Mouse (Mus musculus) small intestine, adult 2 months (tissue): ENCODE results near the gene Ablim2. TPM values are rescaled to one million over a fixed set of nuclear protein-coding genes. Genes with fewer than 3 reads are reported as not detected.

ENCODE experiments used
- H3K27ac ChIP-seq: fragments of 200-500 bp; 2 replicates; pipeline ENCODE4 v1.5.1; 2012; ENCODE audit warnings: low read depth, low read length, control low read depth, inconsistent platforms; ENCODE audit not compliant: insufficient read depth
- H3K27me3 ChIP-seq: fragments of 200-500 bp; 2 replicates; pipeline ENCODE4 v1.6.1; 2012; ENCODE audit warnings: mild to moderate bottlenecking, moderate library complexity, low read length, inconsistent platforms; ENCODE audit not compliant: control insufficient read depth, insufficient read depth
- H3K36me3 ChIP-seq: fragments of 200-500 bp; 2 replicates; pipeline ENCODE4 v1.6.1; 2012; ENCODE audit warnings: mild to moderate bottlenecking, low read length, control low read depth, inconsistent platforms; ENCODE audit not compliant: control insufficient read depth, insufficient read depth
- H3K4me1 ChIP-seq: fragments of 200-500 bp; 2 replicates; pipeline ENCODE4 v1.6.1; 2012; ENCODE audit warnings: low read length, inconsistent platforms, mixed read lengths; ENCODE audit not compliant: control insufficient read depth, insufficient read depth, insufficient read length
- H3K4me3 ChIP-seq: fragments of 200-500 bp; 2 replicates; pipeline ENCODE4 v1.5.1; 2012; ENCODE audit warnings: low read depth, mild to moderate bottlenecking, control low read depth, inconsistent platforms, low read length, moderate library complexity
- CTCF ChIP-seq: fragments of 200-500 bp; IDR thresholded peaks from 2 replicates; pipeline ENCODE4 v1.5.1; 2012; ENCODE audit warnings: low read depth, mild to moderate bottlenecking, control low read depth, inconsistent platforms, low read length, moderate library complexity, mixed read lengths; ENCODE audit not compliant: insufficient replicate concordance, insufficient read length; ENCODE audit errors: extremely low read depth
- POLR2A ChIP-seq: fragments of 200-500 bp; IDR thresholded peaks from 2 replicates; pipeline ENCODE4 v1.6.1; 2012; ENCODE audit warnings: low read depth, mild to moderate bottlenecking, control low read depth, inconsistent platforms, low read length, moderate library complexity
- WGBS: fragments of 180-500 bp; shearing (Covaris S2); methylation state at CpG from one replicate; pipeline ENCODE4 v1.1.7; 2018; 5-methylcytosine and 5-hydroxymethylcytosine counted together
- polyA plus RNA-seq: library from polyadenylated mRNA; depleted of rRNA; stranded (reverse); fragments of >200 nt; gene quantifications from 2 replicates; pipeline ENCODE4 v1.2.3, GENCODE M21; 2012

Gene Ablim2
- polyA plus RNA-seq, 1 experiment: 9.1 TPM

GRCm38 (mm10) chr5:35756020-35756419 lies 1.7 kb upstream of the Ablim2 start:
- no peak for TF ChIP-seq CTCF
- no peak for TF ChIP-seq POLR2A
- Histone ChIP-seq H3K27me3 (peaks cover 4% of the 10 kb centered on the region; the same call in 1 of the 2 replicates), H3K27ac (no peak overlapping the region), H3K4me3 (no peak overlapping the region), H3K36me3 (no peaks in the 10 kb centered on the region), H3K4me1 (peaks cover 7% of the 10 kb centered on the region)
- 81% methylated on average over 4 of the region's 4 CpGs for WGBS

GRCm38 (mm10) chr5:35756997-35757638 lies 562 bp upstream of the Ablim2 start:
- Histone ChIP-seq H3K27ac (peak overlapping the region; percentile 57), H3K27me3 (peaks cover 4% of the 10 kb centered on the region; the same call in 1 of the 2 replicates), H3K4me3 (peak overlapping the region; percentile 65), H3K36me3 (no peaks in the 10 kb centered on the region), H3K4me1 (peaks cover 7% of the 10 kb centered on the region)
- WGBS: 4% methylated on average over 25 of the region's 26 CpGs
- no peak; the same call in 1 of the 2 replicates for TF ChIP-seq POLR2A

DNA sequence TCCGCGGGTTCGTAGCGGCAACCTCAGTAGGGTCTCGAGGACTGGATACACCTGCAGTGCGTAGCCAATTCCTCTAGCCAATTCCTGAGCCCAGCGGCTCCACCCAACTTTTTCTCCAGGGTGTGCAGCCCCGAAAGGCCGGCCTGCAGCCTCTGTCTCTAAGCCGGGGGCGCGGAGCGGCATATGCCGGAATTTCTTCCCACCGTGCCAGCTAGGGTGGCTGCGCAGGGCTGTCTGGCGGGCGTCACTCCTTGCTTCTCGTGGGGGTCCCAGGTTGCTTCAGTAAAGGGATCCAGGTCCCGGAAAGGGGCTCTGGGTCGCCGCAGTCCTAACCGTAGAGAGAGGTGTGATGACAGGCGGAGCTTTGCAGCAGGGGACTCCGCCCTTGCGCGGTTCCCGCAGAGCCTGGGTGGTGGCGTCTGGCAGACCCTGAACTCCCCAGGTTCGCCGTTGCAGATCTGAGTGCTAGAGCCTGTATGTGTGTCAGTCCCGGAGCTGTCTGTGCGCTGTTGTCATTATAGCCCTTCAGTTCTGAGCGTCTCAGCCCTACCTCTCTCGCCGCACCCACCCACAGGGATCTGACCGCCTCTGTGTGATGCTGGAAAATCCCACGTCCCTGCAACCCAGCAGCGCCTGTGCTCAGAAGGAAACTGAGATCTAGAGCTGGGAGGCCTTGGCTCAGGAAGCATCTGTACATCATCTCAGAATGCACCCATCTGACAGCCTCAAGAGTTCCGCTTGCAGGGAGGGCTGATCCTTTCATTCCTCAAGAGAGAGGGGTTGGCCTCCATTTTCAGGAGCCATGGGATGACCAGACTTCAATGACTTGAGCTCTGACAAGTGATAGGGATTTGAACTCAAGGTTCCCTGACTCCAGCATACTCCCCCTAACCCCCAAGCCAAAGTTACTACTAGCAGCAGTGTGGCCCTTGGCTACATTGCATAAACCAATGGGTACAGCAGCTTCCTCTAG lies 687 bp downstream of the Ablim2 start:
- TF ChIP-seq POLR2A (no peak; the same call in 1 of the 2 replicates), CTCF (no peak)
- Histone ChIP-seq H3K27me3 (peaks cover 4% of the 10 kb centered on the region; the same call in 1 of the 2 replicates), H3K4me1 (peaks cover 7% of the 10 kb centered on the region), H3K36me3 (no peaks in the 10 kb centered on the region), H3K27ac (no peak overlapping the region), H3K4me3 (peak overlapping the region; percentile 65)
- 3% methylated on average over 40 of the region's 40 CpGs for WGBS

DNA sequence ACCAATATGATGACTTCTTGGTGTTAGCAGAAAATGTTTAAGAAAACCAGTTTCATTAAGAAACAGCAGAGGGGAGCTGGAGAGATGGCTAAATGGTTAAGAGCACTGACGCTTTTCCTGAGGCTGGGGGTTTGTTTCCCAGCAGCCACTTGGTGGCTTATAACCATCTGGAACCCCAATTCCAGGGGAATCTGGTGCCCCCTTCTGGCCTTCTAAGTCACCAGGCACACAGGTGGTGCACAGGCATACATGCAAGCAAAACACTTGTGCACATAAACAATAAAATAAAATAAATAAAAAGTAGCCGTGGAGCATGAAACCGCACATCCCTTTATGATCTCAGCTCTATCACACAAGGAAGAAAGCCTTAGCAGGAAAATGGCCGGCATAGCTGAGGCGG lies 3.6 kb downstream of the Ablim2 start:
- Histone ChIP-seq H3K4me1 (peaks cover 7% of the 10 kb centered on the region), H3K27ac (no peak overlapping the region), H3K4me3 (no peak overlapping the region), H3K36me3 (no peaks in the 10 kb centered on the region), H3K27me3 (peaks cover 4% of the 10 kb centered on the region; the same call in 1 of the 2 replicates)
- TF ChIP-seq POLR2A (no peak), CTCF (no peak)
- WGBS: 75% methylated on average over 5 of the region's 5 CpGs

- 50% methylated on average over 5 of the region's 5 CpGs for WGBS
- peaks cover 4% of the 10 kb centered on the region; the same call in 1 of the 2 replicates for H3K27me3 ChIP-seq
- peaks cover 2% of the 10 kb centered on the region; the same call in 1 of the 2 replicates for H3K4me1 ChIP-seq
- H3K4me3 ChIP-seq: no peak overlapping the region
- no peak for TF ChIP-seq CTCF
- no peak for TF ChIP-seq POLR2A
- H3K36me3 ChIP-seq: no peaks in the 10 kb centered on the region
- H3K27ac ChIP-seq: no peak overlapping the region
Measured at GRCm38 (mm10) chr5:35762388-35762787, 4.7 kb downstream of the Ablim2 start.

GRCm38 (mm10) chr5:35762850-35763249 lies 5.2 kb downstream of the Ablim2 start:
- Histone ChIP-seq H3K36me3 (no peaks in the 10 kb centered on the region), H3K27me3 (peaks cover 4% of the 10 kb centered on the region; the same call in 1 of the 2 replicates), H3K4me1 (peaks cover 2% of the 10 kb centered on the region; the same call in 1 of the 2 replicates), H3K27ac (no peak overlapping the region), H3K4me3 (no peak overlapping the region)
- TF ChIP-seq POLR2A (no peak), CTCF (no peak)
- 72% methylated on average over 10 of the region's 10 CpGs for WGBS

- peaks cover 3% of the 10 kb centered on the region; the same call in 1 of the 2 replicates for H3K4me1 ChIP-seq
- no peak overlapping the region for H3K27ac ChIP-seq
- WGBS: 81% methylated on average over 6 of the region's 6 CpGs
- TF ChIP-seq POLR2A (no peak), CTCF (no peak)
- H3K4me3 ChIP-seq: no peak overlapping the region
- no peaks in the 10 kb centered on the region for H3K36me3 ChIP-seq
- no peaks in the 10 kb centered on the region; the same call in 1 of the 2 replicates for H3K27me3 ChIP-seq
Measured at GRCm38 (mm10) chr5:35765909-35766308, 8.2 kb downstream of the Ablim2 start.
